Mouse (Mus musculus) liver (tissue): ENCODE measurements around the gene Pde11a.

Source experiments
- DNase-seq: peaks from one replicate; pipeline ENCODE4 v3.0.0-alpha.2; 2020; ENCODE audit warnings: mixed read lengths

The Pde11a gene

DNA sequence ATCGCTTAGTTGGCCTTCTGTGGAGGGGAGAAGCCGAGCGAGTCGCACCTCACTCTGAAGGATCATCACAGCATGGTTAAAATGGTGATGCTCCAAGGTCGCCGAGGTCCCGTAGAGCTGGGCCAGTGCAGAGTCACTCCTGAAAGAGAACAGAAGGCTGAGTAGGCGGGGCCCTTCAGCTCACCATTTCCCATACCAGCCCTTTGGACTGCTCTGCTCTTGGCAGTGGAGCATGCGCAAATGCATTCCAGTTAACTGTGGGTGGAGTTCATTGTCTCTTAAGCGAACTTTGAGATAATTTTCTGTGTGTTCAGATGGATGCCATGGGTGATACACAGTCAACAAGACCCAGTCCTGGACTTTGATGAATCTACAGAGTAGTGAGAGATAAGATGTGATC is 288.5 kb downstream of the Pde11a start:
- DNase-seq = no peak

- no peak for DNase-seq
These were observed 289.0 kb downstream of the Pde11a start for GRCm38 (mm10) chr2:76049529-76049928.

DNA sequence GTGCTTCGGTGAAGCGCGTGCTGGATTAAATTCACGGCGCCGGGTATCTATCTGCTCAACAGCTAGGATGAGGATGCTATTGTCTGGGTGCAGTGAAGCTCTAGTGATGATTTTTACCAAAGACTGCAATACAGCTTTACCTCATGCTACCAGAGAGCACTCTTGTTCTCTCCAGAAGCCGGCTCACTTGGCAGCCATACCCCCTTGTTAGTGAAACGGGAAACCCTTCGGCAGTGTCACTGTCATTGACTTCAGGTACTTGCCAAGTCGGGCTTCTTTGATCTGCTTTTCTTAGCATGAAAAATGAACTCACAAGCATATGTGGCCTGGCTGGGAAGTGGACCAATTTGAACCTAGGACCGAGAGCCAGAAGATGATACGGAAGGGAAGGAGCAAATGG is 290.8 kb downstream of the Pde11a start:
- DNase-seq = no peak

- peak; percentile 16 for DNase-seq
These were observed 296.4 kb downstream of the Pde11a start for GRCm38 (mm10) chr2:76042210-76042609.

DNA sequence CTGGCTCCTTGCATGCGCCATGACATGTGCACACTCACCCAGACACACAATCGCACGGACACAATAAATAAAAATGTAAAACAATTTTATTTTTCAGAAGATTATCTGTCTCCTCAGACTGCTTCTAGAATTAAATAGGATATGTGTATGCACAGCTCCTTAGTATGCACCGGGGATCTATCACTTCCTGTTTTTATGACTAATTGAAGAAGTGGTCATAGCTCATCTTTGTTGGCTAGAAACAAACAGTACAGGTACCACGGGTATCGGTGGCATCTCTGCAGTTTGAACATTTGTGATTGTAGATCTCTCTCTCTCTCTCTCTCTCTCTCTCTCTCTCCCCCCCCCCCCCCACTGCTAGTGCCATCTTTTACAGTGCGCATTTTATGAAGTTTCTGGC is 298.5 kb downstream of the Pde11a start:
- DNase-seq = no peak

GRCm38 (mm10) chr2:76030080-76030479 is 308.5 kb downstream of the Pde11a start:
- no peak for DNase-seq

GRCm38 (mm10) chr2:76029081-76029901 is 309.3 kb downstream of the Pde11a start:
- DNase-seq = no peak

GRCm38 (mm10) chr2:76016890-76017289 is 321.7 kb downstream of the Pde11a start:
- no peak for DNase-seq

DNA sequence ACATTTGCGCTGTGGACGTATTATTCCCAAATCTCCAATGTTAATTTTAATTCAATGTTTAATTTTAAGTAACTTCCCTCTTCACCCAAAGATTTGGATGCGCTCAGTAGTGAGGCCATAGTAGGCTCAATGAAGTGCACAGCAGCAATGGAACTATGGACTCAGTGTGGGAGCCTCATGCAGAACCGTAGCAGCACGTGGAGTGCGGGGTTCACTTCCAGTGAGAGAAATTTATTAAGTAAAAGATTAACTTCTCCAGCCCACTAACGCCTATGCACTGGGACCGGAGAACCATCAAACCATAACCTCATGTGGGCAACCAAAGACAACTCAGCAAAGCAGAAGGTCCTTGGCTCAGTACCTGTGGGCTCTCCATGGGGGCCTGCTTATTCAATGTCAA is 322.4 kb downstream of the Pde11a start:
- no peak for DNase-seq

- no peak for DNase-seq
These were observed 323.1 kb downstream of the Pde11a start for GRCm38 (mm10) chr2:76015460-76015859.

DNA sequence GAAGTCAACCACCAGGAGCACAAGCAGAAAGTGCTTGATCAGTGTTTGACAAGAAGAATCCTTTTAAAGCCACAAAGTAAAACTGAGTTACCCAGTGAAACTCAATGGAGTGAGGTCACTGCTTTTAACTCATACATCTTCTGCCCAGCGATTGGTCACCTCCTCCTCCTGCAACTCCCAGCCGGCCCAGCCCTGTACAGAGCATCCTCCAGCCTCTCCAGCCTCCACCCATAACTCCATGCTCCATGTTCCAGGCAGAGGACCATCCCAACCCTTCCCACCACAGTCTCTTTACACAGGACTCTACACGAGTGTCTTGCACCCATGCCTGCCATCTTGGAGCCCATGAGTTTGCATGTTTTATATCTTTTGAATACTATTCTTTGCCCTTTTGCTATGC is 323.9 kb downstream of the Pde11a start:
- no peak for DNase-seq

DNA sequence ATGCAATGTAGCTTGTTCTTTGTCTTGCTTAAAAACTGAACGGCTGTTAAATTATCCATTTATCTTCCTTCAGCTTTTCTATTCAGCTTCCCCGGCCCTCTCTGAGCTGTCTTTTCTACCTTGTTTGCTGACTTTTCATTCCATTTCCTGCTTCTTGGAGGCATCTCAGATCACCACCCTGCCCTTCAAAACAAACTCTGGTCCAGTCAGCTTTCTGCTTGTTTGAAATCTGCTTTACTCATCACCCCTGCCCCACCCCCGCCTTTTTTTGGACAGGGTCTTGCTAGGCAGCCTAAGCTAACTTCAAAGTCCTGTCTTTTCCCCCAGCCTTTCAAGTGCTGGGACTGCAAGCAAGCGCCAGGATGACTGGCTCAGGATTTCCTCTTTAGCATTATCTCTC is 332.4 kb downstream of the Pde11a start:
- DNase-seq = no peak

DNA sequence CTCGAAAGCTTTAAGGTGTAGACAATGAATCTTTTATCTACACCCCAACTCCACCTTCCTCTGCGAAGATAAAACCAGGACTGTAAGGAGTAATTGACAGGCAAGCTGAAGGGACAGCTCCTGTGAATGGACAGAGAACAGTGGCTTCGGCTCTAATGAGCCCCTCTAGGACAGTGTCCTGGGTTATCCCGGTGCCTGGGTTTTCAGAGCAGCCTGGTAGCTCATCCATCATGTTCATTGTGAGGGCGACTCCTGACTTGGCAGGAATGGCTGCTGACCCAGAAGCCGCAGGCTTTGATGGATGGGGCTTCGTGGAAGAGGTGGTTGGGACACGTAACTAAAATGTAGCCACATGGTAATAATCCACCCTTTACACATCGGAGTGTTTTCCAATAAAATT is 335.7 kb downstream of the Pde11a start:
- no peak for DNase-seq

- peak; percentile 74 for DNase-seq
These were observed 337.2 kb downstream of the Pde11a start for GRCm38 (mm10) chr2:76001392-76001791.

GRCm38 (mm10) chr2:75999636-76000035 is 338.9 kb downstream of the Pde11a start:
- no peak for DNase-seq

GRCm38 (mm10) chr2:75998692-75999091 is 339.9 kb downstream of the Pde11a start:
- DNase-seq = no peak

GRCm38 (mm10) chr2:75997726-75998125 is 340.8 kb downstream of the Pde11a start:
- no peak for DNase-seq

DNA sequence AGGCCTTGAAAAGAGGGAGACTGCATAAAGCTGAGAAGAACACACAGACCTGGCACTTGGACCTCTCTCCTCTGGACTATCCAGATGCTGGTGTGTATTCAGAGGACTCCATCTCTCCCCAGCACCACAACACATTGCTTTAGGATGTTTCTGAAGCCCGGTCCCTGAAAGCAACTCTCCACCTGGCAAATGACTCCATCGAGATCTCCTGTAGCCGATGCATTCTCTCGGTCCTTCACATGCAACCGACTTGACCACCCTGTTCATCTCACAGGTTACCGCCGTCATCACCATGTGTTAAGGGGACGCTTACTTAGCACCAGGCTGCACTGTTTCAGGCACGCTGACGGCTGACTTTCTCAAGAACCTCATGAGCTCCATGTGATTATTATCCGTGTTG is 343.7 kb downstream of the Pde11a start:
- DNase-seq = no peak

- DNase-seq = no peak
These were observed 346.9 kb downstream of the Pde11a start for GRCm38 (mm10) chr2:75991581-75992205.

- DNase-seq = peak; percentile 69
These were observed 347.6 kb downstream of the Pde11a start for GRCm38 (mm10) chr2:75990885-75991539.

DNA sequence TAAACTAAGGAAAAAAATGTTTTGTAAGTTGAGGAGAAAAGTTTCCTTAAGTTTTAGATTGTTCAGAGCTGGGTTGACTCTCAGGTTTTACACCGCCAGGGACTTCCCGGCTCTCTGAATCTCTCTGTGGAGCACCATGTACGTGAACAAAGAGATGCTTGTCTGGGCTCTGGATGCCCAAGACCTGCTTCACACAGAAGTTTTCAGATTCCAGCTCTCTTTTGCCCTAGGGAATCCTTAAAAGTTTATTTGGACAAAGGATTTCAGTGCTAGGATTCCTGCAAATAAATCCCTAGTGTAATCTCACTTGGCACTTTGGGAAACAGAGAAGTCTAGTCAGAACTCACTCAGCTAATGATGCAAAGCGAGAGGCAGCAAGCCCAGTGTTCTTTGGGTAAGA is 348.9 kb downstream of the Pde11a start:
- no peak for DNase-seq

GRCm38 (mm10) chr2:75988779-75989363 is 349.7 kb downstream of the Pde11a start:
- no peak for DNase-seq

DNA sequence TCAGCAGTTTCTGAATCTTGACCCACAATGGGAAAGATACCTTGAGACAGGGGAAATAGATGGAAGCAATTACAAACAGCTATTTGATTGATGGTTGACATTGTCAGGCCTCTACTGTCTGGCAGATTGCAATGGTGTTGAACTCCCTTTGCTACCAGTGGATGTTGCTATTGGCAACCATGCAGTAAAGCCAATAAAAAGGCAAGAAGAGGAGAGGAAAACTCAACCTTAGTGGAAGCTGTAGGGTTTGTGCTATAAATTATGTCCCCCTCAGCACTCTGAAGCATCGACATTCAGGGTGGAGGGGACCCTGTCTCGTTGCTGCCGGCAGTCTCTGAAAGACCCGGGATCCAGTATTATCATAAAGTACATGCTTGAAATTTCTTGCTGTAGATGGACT is 350.2 kb downstream of the Pde11a start:
- DNase-seq = no peak

- DNase-seq = no peak
These were observed 350.8 kb downstream of the Pde11a start for GRCm38 (mm10) chr2:75987739-75988138.
